Mouse (Mus musculus) brain, embryonic 14.5 days (tissue): ENCODE measurements around the gene Hmgb2.

Experiments used
- CTCF ChIP-seq: fragments of 200-500 bp; IDR thresholded peaks from 2 replicates; pipeline ENCODE4 v1.5.1; 2012; ENCODE audit warnings: inconsistent platforms, mild to moderate bottlenecking, moderate library complexity, borderline replicate concordance; ENCODE audit not compliant: insufficient read depth, insufficient read length; ENCODE audit errors: extremely low read depth
- POLR2A ChIP-seq: fragments of 200-500 bp; IDR thresholded peaks from 2 replicates; pipeline ENCODE4 v1.6.1; 2012; ENCODE audit warnings: mild to moderate bottlenecking, inconsistent platforms, borderline replicate concordance; ENCODE audit not compliant: poor library complexity, insufficient read depth, insufficient read length, severe bottlenecking; ENCODE audit errors: extremely low read depth

DNA sequence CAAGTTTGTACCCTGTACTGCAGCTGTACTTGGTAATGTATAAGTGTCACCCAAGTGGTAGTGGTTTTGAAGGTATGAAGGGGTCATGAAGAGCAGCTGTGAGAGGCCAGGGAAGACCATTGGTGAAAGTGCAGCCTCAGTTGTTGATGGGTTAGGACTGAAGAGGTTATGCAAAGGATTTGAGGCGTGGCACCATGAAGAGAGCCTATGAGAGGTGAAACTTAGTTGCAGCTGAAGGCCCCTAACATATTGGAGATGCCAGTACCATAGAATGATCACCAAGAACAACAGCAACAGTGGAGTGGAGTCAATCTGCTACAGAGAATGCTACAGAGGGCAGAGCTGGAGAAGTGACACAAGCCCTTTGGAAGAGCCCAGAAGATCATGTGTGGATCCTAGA lies 22.3 kb upstream of the Hmgb2 start:
- TF ChIP-seq CTCF (no peak), POLR2A (no peak)
